Mouse (Mus musculus) heart, embryonic 15.5 days (tissue): ENCODE data around the gene Gm21985. TPM values are rescaled to one million over a fixed set of nuclear protein-coding genes. Genes with fewer than 3 reads are reported as not detected.
"Not testable (repeated sequence)": the region's sequence is repeated elsewhere in the genome, so short reads cannot be mapped to it uniquely, and the experiment has no call there.

Experiments
- ATAC-seq: fragments of 200-750 bp; cut with Nextera tagmentation; replicated peaks from 2 replicates; pipeline ENCODE4 v1.8.0; 2017; ENCODE audit warnings: low read depth, moderate TSS enrichment; ENCODE audit not compliant: insufficient number of reproducible peaks, insufficient read depth, low FRiP score
- H3K27ac ChIP-seq: fragments of 300-500 bp; sonication (generic); 2 replicates; pipeline ENCODE4 v1.5.1; 2015; ENCODE audit warnings: mild to moderate bottlenecking, inconsistent platforms
- H3K27me3 ChIP-seq: fragments of 300-500 bp; sonication (generic); 2 replicates; pipeline ENCODE4 v1.6.1; 2015; ENCODE audit warnings: inconsistent platforms
- H3K36me3 ChIP-seq: fragments of 300-500 bp; sonication (generic); 2 replicates; pipeline ENCODE4 v1.6.1; 2015; ENCODE audit warnings: mild to moderate bottlenecking, inconsistent platforms
- H3K4me1 ChIP-seq: fragments of 300-500 bp; sonication (generic); replicated peaks from 2 replicates; pipeline ENCODE4 v1.6.1; 2015; ENCODE audit warnings: inconsistent platforms
- H3K4me2 ChIP-seq: fragments of 300-500 bp; sonication (generic); 2 replicates; pipeline ENCODE4 v1.6.1; 2015; ENCODE audit warnings: inconsistent platforms, mild to moderate bottlenecking, moderate library complexity
- H3K4me3 ChIP-seq: fragments of 300-500 bp; sonication (generic); 2 replicates; pipeline ENCODE4 v1.5.1; 2015; ENCODE audit warnings: mild to moderate bottlenecking, inconsistent platforms
- H3K9ac ChIP-seq: fragments of 300-500 bp; sonication (generic); 2 replicates; pipeline ENCODE4 v1.6.1; 2015; ENCODE audit warnings: mild to moderate bottlenecking, inconsistent platforms
- H3K9me3 ChIP-seq: fragments of 300-500 bp; sonication (generic); replicated peaks from 2 replicates; pipeline ENCODE4 v1.6.1; 2016; ENCODE audit warnings: inconsistent platforms
- WGBS: fragments of 180-500 bp; shearing (Covaris S2); methylation state at CpG from one replicate; pipeline ENCODE4 v1.1.7; 2015; ENCODE audit warnings: mixed read lengths; 5-methylcytosine and 5-hydroxymethylcytosine counted together
- polyA plus RNA-seq: library from polyadenylated mRNA; unstranded; fragments of >200 nt; fragmentation: Nextera tagmentation; extraction: Ambion mirVana; gene quantifications from 2 replicates; pipeline ENCODE4 v1.2.1, GENCODE M21; 2015

Gm21985 gene
- polyA plus RNA-seq, 1 experiment from 2014 or later, result not detected

GRCm38 (mm10) chr2:112266780-112267179 is 666 bp downstream of the Gm21985 start:
- no peak for ATAC-seq
- Histone ChIP-seq H3K4me3 (peak overlapping the region; percentile 88), H3K4me2 (peak overlapping the region; percentile 74), H3K27ac (peak overlapping the region; percentile 96), H3K9ac (peak overlapping the region; percentile 87), H3K4me1 (peaks cover 28% of the 10 kb centered on the region), H3K9me3 (no peaks in the 10 kb centered on the region), H3K27me3 (no peaks in the 10 kb centered on the region), H3K36me3 (no peaks in the 10 kb centered on the region)
- WGBS, result 19% methylated on average over 10 of the region's 10 CpGs

DNA sequence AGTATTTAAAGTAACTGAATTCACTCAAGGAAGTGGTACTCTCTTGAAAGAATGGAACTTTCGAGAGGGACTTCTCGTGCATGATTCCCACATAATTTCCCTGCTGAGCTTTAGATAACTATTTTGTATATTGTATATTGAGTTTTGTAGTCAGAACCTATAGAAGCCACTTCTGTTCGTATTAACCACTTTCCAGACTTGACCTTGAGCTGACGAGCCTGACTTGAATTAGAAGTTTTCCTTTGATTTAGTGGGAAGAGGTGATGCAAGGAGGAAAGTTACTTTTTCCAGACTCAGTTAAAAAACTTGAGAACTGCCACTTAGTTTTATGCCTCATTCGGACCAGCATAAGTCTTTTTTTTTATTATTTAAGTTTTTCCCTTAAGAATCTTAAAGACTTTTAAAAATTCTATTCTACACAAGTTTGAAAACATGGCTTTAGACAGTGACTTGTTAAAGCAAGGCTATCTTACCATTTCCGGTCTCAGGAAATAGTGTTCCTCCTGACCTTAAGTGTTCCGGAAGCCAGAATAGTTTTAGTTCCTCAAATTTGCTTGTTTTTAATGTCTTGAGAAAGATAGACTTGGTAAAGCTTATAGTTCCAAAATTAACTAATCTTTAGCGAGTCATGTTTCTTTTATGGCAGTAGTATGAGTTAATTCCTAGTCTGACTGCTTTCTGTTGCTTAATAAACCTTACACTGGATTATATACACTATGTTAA is 1.6 kb downstream of the Gm21985 start:
- Histone ChIP-seq H3K36me3 (no peaks in the 10 kb centered on the region; the same call in 1 of the 2 replicates), H3K4me3 (peak overlapping the region; percentile 88), H3K9ac (peak overlapping the region; percentile 87; the same call in 1 of the 2 replicates), H3K9me3 (no peaks in the 10 kb centered on the region), H3K4me2 (peak overlapping the region; percentile 74), H3K4me1 (peaks cover 25% of the 10 kb centered on the region), H3K27ac (peak overlapping the region; percentile 96; the same call in 1 of the 2 replicates), H3K27me3 (no peaks in the 10 kb centered on the region)
- ATAC-seq, result no peak
- 48% methylated on average over 8 of the region's 8 CpGs for WGBS

DNA sequence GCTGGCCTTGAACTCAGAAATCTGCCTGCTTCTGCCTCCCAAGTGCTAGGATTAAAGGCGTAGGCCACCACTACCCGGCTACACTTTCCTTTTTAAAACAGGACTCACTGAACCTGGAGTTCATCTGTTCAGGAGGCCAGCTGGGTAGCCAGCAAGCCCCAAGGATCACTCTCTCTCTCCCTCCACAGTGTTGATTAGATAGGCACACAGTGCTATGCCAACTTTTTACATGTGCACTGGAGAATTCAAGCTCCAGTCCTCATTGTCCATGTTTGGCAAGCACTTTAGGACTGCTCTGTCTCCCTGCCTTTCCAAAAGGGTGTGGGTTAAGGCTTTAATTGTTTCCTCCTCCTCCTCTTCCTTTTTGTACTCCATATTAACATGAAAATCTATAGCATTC is 3.9 kb downstream of the Gm21985 start:
- peaks cover 6% of the 10 kb centered on the region for H3K36me3 ChIP-seq
- peak overlapping the region; percentile 23; the same call in 1 of the 2 replicates for H3K4me2 ChIP-seq
- H3K9me3 ChIP-seq, result no peaks in the 10 kb centered on the region
- 49% methylated on average over 2 of the region's 2 CpGs for WGBS
- H3K4me3 ChIP-seq, result no peak overlapping the region
- peak overlapping the region; percentile 77 for H3K27ac ChIP-seq
- H3K27me3 ChIP-seq, result no peaks in the 10 kb centered on the region
- peaks cover 19% of the 10 kb centered on the region for H3K4me1 ChIP-seq
- H3K9ac ChIP-seq, result no peak overlapping the region
- no peak for ATAC-seq

DNA sequence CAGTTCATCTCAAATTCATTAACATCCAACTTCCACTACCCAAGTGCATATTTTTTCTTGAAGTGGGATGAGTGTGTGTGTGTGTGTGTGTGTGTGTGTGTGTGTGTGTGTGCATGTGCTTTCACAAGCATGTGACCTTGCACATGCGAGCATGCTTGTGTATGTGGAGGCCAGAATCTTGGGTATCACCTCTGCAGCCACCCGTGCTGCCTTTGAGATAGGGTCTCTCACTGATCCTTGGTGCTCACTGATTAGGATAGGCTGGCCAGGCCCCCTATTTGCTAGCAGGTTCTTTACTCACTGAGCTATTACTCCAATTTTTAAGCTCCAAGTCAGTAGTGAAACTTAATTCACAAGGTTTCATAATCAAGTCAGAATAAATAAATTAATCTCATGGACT is 6.8 kb downstream of the Gm21985 start:
- no peaks in the 10 kb centered on the region for H3K9me3 ChIP-seq
- H3K36me3 ChIP-seq, result peaks cover 6% of the 10 kb centered on the region
- H3K9ac ChIP-seq, result no peak overlapping the region
- no peak overlapping the region for H3K27ac ChIP-seq
- H3K4me1 ChIP-seq, result peaks cover 14% of the 10 kb centered on the region
- no peaks in the 10 kb centered on the region for H3K27me3 ChIP-seq
- WGBS, result 76% methylated on average over 2 of the region's 2 CpGs
- no peak overlapping the region for H3K4me3 ChIP-seq
- no peak overlapping the region for H3K4me2 ChIP-seq
- no peak for ATAC-seq

GRCm38 (mm10) chr2:112273474-112273873 is 7.4 kb downstream of the Gm21985 start:
- no peaks in the 10 kb centered on the region for H3K27me3 ChIP-seq
- WGBS, result 78% methylated on average over 6 of the region's 6 CpGs

GRCm38 (mm10) chr2:112276870-112277269 is 10.8 kb downstream of the Gm21985 start:
- H3K4me1 ChIP-seq, result no peaks in the 10 kb centered on the region; the same call in 1 of the 2 replicates
- H3K27me3 ChIP-seq, result no peaks in the 10 kb centered on the region
- no peak overlapping the region for H3K4me3 ChIP-seq
- H3K27ac ChIP-seq, result no peak overlapping the region
- H3K36me3 ChIP-seq, result peaks cover 6% of the 10 kb centered on the region
- H3K4me2 ChIP-seq, result no peak overlapping the region
- H3K9ac ChIP-seq, result no peak overlapping the region
- WGBS, result 92% methylated on average over 3 of the region's 3 CpGs
- no peaks in the 10 kb centered on the region for H3K9me3 ChIP-seq
- no peak for ATAC-seq

More at GRCm38 (mm10) chr2:112273474-112273873, 7.4 kb downstream of the Gm21985 start:
- no peak for ATAC-seq
- Histone ChIP-seq H3K4me1 (peaks cover 12% of the 10 kb centered on the region), H3K36me3 (peaks cover 6% of the 10 kb centered on the region), H3K4me2 (no peak overlapping the region), H3K4me3 (no peak overlapping the region), H3K27ac (no peak overlapping the region), H3K9me3 (no peaks in the 10 kb centered on the region), H3K9ac (no peak overlapping the region)

- 89% methylated on average over 1 of the region's 1 CpGs for WGBS
- Histone ChIP-seq H3K9me3 (no peaks in the 10 kb centered on the region), H3K9ac (no peak overlapping the region), H3K4me3 (no peak overlapping the region), H3K4me2 (no peak overlapping the region), H3K27ac (no peak overlapping the region), H3K36me3 (no peaks in the 10 kb centered on the region), H3K27me3 (no peaks in the 10 kb centered on the region), H3K4me1 (peaks cover 20% of the 10 kb centered on the region)
- no peak for ATAC-seq
These were observed 16.7 kb downstream of the Gm21985 start for GRCm38 (mm10) chr2:112282846-112283245.

DNA sequence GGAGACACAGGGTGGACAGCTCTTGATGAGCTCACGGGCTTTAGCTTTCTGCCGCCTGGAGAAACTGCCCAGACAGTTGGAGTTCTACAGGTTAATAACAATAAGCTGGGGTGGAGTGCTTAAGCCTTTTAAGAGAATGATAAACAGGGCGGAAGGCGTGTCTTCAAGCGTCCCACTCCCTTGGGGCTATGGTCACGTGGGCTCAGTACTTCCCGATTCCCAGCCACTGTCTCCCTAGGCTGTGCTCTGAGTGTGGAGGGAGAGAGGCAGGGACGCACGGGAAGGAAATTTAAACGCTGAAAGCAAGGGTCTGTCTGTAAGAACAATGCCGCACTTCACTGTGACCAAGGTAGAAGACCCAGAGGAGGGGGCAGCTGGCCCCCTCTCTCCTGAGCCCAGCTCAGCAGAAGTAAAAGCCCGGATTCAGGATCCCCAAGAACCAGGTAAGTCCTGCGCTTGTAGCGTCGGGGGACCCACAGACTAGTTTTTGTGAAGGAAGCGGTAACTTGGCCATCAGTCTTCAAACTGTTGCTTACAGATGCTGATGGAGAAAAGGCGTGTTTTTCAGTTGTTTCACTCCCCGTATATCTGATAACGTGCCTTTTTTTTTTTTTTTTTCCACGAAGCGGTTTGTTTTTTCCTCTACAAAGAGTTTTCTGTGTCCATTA is 18.4 kb downstream of the Gm21985 start:
- Histone ChIP-seq H3K4me2 (peak overlapping the region; percentile 94), H3K9me3 (no peaks in the 10 kb centered on the region), H3K4me3 (peak overlapping the region; percentile 65), H3K27me3 (no peaks in the 10 kb centered on the region), H3K36me3 (no peaks in the 10 kb centered on the region), H3K9ac (peak overlapping the region; percentile 72), H3K27ac (peak overlapping the region; percentile 23; the same call in 1 of the 2 replicates), H3K4me1 (peaks cover 24% of the 10 kb centered on the region)
- peak; percentile 88 for ATAC-seq
- 2% methylated on average over 21 of the region's 21 CpGs for WGBS

DNA sequence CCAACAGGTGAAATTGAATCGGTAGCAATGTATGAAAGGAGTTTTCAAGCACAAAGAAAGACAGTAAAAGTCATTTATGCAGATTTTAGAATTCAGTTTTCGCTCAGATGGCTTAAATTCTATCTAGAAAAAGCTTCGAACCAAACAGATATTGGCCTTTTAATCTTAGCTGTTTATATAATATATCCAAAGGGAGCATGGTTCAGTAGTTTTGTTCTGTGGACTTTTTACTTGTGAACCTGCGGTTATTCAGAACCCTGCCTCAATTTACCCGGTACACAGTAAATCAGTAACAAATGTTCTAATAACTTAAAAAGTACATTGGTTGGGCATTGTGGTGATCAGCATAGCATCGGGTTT is 18.9 kb downstream of the Gm21985 start:
- Histone ChIP-seq H3K36me3 (no peaks in the 10 kb centered on the region), H3K9me3 (no peaks in the 10 kb centered on the region), H3K4me3 (peak overlapping the region; percentile 65), H3K27me3 (no peaks in the 10 kb centered on the region), H3K4me2 (peak overlapping the region; percentile 94), H3K4me1 (peaks cover 25% of the 10 kb centered on the region), H3K27ac (no peak overlapping the region), H3K9ac (peak overlapping the region; percentile 72; the same call in 1 of the 2 replicates)
- 55% methylated on average over 6 of the region's 6 CpGs for WGBS
- ATAC-seq, result no peak

- H3K36me3 ChIP-seq, ATAC-seq, H3K9me3 ChIP-seq, H3K4me3 ChIP-seq, H3K27me3 ChIP-seq, H3K4me2 ChIP-seq, H3K9ac ChIP-seq, H3K27ac ChIP-seq: not testable (repeated sequence)
- peaks cover 25% of the 10 kb centered on the region for H3K4me1 ChIP-seq
- WGBS, result 98% methylated on average over 1 of the region's 1 CpGs
These were observed 19.9 kb downstream of the Gm21985 start for GRCm38 (mm10) chr2:112286062-112286461.

DNA sequence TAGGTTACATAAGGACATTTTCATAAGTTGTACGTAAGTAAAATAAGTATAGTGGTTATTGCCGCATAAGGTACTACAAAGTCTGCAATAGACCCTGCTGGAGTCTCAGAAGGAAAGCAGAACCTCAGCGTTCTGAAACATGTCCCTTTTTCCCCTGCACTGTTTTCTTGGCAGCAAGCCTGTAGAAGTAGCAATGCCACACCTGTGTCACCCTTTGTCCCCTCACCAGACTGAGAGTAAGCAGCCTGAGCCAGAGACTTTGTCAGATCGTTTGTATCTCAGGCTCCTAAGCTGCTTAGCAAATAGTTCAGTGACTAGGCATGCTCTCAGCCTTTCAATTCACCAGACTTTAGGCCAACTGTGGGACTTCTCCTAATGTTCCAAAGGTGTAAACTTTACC is 20.9 kb downstream of the Gm21985 start:
- no peak overlapping the region for H3K9ac ChIP-seq
- no peak overlapping the region for H3K4me3 ChIP-seq

More for the DNA sequence above, 20.9 kb downstream of the Gm21985 start:
- Histone ChIP-seq H3K4me1 (peaks cover 25% of the 10 kb centered on the region), H3K36me3 (no peaks in the 10 kb centered on the region), H3K9me3 (no peaks in the 10 kb centered on the region), H3K27me3 (no peaks in the 10 kb centered on the region), H3K4me2 (no peak overlapping the region), H3K27ac (no peak overlapping the region)
- ATAC-seq, result no peak
- 60% methylated on average over 4 of the region's 4 CpGs for WGBS
